Mouse (Mus musculus): ENCODE results near the gene Zfhx3.
A peak's percentile ranks its signal among the peaks of the same experiment; 100 is the strongest.

Zfhx3 gene

DNA sequence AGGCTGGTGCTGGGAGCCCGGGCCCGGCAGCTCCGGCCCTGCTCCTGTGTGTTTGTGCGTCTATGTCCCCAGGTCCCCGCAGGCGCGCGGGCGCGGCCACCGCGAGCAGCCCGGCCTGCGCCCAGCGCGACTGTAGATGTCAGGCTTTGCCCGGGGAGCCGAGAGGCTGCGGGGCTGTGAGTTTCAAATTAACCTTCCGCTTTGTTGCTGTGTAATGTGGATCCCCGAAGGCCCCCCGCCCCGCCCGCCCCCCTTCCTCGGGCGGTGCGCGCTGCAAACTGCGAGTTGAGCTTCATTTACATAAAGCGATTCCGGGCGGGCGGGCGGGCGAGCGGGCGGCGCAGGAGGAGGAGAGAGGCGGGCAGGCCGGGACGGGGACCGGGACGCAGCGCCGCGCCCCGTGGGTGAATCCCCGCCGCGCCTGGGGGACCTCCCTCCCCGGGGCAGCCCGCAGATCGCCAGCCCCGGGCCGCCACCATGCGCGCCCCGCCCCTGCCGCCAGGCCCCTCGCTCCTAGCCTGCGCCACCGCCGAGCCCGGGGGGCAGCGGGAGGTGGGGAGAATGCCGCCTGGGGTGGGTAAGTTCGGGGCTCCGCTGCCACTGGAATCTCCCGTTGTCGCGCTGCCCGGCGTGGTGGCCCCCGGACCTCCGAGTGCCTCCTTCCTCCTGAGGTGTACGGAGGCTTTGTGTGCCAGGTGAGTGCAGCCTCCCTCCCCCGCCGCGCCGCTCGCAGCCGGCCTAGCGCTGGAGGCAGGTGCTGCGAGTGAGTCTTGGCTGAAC lies 772.4 kb downstream of the Zfhx3 start:
- DNase-seq (ENCODE audit: low spot score in 2 of 2): peak; percentile 47 to 48

DNA sequence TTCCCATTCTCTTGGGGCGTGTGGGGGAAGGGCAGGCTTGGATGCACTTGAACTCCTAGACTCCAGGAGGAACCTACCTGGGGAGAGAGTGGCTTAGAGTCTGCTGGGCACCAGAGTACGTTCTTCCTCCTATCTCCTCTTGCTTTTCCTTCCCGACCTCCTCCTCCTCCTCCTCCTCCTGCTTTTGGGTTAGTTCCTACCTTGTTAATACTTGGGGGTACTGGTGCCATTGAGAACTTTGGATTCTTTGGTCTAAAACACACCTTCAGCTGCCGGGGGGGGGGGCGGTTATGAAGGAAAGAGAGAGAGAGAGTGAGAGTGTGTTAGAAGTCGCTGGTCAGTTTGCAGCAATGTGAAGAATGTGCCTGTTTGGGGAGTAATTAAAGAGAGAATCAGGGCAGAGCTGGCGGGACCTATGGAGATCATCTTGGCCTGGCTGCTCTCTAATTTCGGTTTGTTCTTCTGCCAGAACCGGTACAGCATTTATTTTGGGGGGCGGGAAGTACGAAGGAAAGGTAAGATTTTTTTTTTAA lies 773.0 kb downstream of the Zfhx3 start:
- DNase-seq (ENCODE audit: low spot score in 2 of 2): no peak

DNA sequence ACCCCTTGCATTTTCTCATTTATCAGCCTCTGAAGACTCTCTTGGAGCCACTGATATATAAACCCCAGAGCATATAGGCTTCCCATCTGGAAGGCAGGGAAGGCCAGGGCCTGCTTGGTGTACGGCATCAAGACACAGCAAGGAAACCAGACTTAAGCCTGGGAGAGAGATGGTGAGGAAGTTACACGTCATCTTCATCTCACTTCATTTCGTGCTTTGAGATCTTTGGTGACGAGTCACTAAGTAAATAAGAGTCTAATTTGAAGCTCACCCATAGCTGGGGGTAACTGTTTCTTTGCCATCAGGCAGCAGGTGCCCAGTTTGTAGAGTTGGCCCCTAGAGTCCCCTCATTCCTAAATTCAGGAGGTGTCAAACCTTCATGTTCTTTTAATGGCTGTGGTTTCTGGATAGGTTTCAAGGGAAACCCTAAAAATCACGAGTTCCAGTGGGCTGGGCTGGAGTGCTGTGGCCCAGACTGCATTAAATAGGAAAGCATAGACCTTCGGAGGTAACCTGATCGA lies 773.9 kb downstream of the Zfhx3 start:
- DNase-seq (ENCODE audit: low spot score in 2 of 2): no peak

DNA sequence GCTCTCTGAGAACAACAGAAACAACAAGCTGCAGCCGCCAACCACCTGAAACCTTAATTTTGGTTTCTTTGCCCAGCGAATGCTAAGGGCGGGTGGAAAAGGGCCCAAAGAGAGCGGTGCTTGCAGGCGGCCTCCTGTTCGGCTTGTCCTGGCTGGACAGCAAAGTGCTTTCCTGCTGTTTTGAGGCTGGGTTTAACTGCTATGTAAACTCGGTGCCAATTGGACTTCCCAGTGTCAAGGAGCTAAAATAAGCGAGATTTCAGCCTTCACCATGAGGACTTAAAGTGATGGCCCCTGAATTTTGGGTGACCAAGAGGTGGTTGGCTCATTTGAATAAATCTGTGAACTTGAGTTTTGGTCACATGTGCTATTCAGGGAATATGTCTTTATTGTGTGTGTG lies 775.1 kb downstream of the Zfhx3 start:
- no peak for DNase-seq (ENCODE audit: low spot score in 2 of 2)

DNA sequence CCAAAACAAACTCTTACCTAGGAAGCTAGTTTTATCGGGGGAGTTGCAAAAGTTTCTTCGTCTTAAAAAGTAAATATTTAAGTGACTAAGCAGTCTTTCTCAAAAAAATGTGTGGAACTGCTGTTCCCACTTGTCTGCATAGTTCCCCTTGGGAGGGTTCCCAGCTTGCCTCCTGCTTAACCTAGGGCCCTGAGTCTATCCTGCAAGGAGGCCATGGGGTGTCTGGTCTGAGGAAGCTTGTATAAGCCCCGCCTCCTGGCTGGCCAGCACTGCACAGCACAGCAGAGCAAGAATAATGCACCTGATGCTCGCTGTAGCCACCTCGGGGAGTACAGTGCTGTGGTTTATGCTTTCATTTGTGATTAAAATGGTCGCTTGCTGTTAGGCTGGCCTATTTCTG lies 775.6 kb downstream of the Zfhx3 start:
- DNase-seq (ENCODE audit: low spot score in 2 of 2): no peak

DNA sequence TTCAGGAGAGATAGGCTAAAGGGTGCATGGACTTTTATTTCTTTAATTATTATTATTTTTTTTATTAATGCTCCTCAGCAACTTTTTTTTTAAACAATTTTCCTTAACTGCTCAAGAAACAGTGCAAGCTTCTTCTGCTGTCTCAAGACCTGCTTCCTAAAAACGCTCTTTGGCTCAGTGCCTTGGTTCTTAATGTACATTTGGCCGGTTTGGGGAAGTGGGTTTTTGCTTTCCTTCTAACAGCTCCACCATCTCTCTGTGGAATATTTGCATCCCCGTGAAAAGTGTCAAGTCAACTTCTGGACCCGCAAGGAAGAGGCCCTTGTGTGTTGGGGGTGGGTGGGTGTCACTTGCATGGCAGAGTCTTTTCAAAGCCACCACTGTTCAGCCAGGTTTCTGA lies 778.4 kb downstream of the Zfhx3 start:
- DNase-seq (ENCODE audit: low spot score in 2 of 2): peak in 1 of 2 experiments; percentile 19

DNA sequence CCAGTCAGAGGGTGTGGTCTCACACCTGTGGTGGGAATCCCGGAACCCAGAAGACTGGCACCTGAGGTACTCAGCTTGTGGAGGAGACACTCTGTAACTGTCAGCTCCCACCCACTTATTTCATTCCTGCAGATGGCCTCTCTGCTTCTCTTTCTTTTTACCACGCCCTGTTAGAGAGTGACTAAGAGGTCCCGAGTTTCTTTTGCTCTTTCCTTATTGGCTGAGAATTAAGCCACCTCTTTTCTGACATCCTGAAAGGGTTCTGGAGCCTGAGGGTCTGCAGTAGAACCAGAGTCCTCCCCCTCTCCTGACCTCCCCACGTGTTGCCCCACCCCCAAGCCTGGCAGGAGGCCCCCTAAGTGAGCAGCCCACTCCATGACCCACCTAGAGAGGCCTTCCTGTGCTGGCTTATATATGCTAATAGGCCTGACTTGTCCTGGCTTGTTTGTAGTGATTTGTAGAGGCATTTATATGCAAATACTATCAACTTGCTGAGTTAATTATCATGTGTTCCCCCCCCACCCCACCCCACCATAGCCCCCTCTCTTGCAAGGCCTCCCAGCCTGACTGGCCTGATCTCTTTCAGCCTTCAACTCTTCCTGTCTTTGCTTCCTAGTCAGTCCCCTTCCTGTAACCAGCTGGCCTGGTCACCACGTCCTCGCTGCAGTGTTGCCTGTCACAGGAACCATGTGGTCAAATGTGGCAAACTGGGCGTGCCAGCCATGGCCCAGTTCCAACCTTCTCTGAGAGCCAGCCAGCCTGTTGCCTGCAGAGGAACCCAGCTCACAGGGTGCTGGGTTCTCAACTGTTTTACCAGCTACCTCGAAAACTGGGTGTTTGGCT lies 780.4 kb downstream of the Zfhx3 start:
- peak; percentile 39 to 54 for DNase-seq (ENCODE audit: low spot score in 2 of 2)

DNA sequence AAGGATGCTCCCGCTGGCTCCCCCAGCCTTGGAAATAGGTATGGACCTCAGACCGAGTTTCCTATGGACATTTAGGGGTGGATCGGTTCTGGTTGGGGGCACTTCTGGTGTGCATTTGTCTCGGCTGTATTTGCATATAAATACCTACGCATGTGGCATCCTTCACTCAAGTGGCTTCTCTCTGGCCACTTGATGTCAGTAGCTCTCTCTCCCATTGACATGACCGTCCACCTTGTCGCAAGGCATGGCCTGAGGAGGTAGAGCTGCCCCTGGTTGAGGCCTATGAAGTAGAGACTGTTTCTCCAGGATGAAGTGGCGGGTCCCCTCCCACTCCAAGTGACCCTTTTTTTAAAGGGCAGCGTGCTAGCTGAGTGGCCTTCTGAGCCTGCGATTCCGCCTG lies 781.2 kb downstream of the Zfhx3 start:
- no peak for DNase-seq (ENCODE audit: low spot score in 2 of 2)

DNA sequence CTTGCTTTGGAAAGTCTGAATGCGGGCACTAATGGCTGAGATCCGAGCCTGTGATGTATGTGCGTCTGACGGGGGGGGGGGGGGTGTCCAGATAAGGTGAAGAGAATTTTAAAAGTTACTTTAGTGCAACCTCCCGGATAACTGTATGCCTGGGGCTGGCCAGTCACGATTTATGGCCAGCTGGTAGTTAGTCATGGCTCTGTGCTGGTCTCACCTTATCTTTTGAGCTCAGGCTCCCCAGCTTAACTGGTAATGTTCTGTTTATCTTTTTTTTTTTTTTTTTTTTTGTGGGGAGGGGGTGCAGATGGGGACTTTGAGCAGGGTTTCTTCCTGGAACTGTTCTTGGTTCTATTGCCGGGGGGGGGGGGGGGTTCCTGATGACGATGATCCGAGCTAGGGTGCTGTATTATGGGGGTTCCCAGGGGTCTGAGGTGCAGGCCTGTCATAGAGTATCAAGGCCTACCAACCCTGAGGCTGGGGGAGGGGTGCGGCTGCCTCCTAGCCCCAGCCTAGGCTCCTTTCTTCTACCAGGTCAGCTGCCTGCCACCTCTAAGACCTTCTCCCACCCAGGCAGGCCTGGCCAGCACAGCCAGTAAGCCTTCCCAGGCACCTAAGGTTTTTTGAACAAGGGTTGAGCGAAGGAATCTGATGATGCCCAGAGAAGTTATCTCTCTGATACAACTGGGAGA lies 782.5 kb downstream of the Zfhx3 start:
- DNase-seq (ENCODE audit: low spot score in 2 of 2): no peak

DNA sequence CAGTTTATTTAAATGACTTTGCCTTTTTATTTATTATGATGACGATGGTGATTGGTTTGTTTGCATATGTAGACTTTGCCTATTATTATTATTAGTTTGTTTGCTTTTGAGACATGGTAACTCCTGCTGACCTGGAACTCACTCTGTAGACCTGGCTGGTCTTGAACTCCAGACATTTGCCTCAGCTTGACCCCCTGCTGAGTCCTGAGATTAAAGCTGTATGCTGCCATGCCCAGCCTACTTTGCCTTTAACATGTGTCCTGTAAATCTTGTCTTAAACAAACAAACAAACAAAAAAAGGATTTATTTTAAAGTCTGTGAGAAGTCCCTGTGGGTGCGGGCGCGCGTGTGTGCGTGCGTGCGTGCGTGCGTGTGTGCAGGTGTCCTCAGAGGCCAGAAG lies 783.2 kb downstream of the Zfhx3 start:
- DNase-seq (ENCODE audit: low spot score in 2 of 2): no peak

DNA sequence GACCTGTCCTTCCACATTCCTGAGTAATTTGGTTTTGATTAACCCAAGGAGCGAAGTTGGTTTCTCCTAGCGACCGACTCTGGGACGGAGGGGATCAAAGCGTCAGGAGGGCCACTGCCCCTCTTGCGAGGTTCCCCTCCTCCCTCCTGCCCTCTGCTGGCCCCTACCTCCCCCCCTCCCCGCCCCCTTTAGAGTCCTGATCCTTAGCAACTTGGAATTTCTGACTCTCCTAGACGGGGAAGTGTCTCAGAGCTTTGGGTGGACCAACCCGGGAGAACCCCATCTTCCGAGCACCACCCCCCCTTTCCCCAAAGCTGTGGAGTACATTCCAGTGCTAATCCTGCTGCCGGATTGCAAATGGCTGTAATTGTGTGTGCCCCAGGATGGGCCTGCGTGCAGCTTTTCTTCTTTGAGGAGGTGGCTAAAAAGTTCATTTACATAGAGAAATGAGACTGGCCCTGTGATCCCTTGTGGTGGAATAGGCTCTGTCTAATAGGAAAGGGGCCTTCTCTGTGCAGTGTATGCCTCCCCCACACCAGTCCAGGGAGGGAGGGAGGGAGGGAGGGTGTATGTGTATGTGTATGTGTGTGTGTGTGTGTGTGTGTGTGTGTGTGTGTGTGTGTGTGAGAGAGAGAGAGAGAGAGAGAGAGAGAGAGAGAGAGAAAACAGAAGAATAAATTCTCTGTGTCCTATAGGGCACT lies 784.2 kb downstream of the Zfhx3 start:
- DNase-seq (ENCODE audit: low spot score in 2 of 2): no peak

DNA sequence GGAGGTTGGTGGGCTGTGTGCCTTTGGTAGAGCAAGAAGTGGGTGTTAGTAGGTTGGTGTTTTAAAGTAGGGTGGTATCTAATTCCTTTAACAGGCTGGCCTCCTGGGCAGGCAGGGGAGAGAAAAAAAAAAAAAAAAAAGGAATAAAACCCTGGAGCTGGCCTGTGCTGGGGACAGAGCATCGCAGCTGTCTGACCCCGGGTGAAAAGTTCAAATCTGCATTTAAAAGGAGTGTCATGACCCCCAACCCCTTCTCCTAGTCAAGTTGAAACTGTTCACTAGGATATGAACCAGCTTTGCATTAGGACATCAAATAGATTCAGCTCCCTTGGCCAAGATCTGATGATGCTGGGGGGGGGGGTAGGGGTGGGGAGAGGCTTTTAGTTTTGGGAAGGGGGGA lies 786.7 kb downstream of the Zfhx3 start:
- DNase-seq (ENCODE audit: low spot score in 2 of 2): no peak

DNA sequence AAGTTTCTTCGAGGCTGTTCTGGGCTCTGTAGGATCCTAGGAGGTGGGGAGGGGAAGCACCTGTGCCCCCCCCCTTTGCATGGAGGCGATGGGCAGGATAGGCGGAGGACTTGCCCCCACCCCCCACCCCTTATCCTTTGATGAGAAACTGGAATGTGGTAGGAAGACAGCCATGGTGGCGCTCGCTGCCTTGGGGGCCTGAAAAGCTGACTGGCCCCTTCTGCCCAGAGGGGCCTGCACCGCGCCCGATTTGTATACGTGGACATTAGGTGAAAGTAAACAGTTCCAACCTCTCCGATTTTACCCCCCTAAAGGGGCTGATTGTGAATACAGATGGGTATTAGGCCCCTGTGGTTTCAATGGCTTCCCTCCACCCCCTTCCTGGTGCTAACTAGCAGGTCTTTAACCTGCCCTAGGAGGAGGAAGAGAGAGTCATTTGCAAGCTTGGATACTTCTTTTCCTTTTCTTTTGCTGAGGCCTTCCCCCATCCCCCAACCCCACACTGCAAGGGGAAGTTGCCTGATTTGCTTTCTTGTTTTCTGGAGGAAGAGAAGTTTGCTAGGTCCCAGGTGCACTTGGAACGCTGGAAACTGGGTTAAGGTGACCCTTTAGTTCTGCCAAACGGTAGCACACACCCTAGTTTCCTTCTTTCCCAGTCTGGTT lies 787.4 kb downstream of the Zfhx3 start:
- DNase-seq (ENCODE audit: low spot score in 2 of 2): no peak

DNA sequence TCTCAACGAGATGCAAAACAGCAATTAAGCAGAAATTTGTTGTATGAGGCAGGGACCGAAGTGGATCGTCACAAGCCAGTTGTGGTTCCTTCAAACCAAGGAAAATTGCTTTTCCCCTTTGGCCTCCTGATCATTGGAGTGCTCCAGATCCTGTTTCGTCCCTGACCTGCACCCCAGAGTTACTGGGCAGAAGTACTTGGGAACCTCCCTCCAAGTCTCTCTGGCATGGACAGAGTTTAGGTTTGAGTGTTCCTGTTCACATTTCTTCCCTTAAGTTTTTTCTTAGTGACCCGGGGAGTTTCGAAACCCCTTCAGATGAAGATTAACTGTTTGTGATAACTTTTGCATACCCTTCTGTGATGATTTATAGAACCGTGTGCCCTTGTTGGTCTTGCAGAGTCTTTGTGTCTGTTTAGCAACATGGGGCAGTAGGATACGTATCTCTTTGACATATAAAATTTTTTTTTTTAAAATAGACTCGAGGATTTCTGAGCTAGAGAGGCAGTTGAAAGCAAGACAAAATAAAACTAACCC lies 788.5 kb downstream of the Zfhx3 start:
- DNase-seq (ENCODE audit: low spot score in 2 of 2): no peak

DNA sequence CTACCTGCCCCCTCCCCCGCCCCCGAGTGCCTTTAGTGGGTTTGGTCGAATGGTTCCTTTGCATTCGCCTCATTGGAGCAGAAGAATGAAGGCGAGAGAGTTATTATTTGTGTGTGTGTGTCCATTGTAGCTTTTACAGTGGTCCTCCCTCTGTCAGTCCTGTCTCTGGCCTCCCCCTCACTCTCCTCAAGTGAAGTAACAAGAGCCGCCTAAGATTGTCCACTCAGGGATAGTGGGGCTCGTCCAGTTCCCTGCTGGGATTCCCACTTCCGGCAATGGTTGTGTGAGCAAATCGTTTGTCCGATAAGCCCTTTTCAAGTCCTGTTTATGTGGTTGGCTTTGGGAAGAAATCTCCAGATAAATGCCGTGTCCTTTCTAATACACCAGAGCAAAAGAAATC lies 790.1 kb downstream of the Zfhx3 start:
- DNase-seq (ENCODE audit: low spot score in 2 of 2): no peak

DNA sequence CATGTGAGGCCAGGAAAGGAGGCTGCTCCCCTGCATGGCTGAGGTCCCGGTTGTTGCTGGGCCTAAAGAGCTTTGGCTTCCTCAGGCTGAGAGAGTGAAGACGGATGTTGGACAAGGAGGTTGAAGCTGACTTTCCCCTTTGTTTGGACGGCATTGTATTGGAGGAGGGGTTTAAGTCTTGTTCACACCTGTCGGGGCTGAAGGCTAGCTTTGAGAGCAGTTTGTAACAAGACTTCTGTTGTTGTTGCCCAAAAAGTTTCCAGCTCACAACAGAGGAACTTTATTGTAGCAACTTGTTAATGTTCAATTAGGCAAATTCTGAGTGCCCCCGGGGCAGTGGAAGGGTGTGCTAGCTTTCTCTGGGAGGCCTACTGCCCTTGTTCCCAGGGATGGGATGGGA lies 790.9 kb downstream of the Zfhx3 start:
- no peak for DNase-seq (ENCODE audit: low spot score in 2 of 2)

DNA sequence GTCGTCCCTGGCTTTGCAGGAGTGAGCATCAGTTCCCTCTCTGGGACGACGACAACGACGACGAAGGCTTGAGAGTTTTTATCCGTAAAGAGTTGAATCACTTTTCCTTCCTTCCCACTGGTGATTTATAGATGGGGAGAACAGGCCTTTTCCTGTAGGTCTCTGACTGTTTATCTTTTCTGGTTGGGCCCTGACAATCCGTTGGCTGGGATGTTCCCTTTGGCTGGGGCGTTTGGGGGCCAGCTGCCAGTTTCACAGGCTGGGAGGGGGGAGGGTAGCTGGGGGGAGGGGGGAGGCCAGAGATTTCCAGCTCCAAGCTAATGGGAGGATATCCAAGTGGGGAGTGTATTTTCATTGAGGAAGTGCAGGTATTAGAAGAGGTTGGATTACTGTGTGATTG lies 794.0 kb downstream of the Zfhx3 start:
- DNase-seq (ENCODE audit: low spot score in 2 of 2): no peak

DNA sequence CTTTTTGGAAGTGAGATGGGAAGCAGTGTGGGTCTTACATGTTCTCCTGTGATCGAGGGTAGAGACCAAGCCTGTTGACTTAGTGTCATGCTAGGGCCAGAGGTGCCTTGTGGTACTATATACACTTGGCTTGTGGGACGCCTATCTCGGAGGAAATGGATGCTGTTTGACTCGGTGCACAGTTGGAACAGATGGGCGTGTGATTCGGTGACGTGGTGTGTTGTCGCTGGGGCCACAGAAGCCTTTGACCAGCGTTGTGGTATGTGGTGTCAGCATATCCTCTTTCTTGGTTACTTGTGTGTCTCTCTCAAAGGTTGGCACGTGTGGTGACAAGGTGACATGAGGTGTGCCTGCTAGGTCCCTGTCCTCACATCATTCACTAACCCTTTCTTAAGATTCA lies 795.7 kb downstream of the Zfhx3 start:
- no peak for DNase-seq (ENCODE audit: low spot score in 2 of 2)

DNA sequence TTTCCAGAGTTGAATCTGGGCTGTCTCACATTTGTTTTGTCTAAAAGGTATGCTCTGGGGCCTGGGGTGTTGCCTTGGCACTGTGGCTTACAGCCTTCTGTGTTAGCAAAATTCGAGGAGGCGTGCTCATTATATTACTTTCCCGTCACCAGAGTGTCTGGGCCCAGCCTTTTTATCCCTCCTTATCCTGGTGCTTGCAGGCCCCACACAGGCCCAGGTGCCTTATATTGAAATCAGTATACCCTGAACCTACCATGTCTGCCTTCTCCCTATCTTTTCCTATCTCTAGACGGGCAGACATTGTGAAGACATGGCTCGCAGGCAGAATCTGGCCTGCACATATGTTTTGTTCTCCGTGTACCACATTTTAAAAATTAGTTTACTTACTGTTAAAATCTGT lies 797.1 kb downstream of the Zfhx3 start:
- DNase-seq (ENCODE audit: low spot score in 2 of 2): no peak

DNA sequence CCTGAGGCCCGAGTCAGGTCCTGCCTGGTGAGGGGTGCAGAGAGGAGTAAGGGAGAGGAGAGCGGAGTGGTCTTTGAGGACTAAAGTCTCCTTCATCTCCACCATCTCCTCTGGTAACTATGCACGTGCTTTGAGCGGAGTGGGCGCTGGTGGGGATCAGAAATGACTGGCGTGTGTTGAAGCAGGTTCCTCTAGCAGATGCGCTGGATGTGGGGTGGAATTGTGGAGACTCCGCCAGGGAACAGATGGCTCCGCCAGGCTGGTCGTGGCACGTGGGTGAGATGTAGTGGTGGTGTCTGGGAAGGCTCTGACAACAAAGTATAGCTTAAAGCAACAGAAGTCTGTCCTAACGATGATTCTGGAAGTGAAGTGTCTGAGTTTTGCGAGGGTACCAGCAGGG lies 798.0 kb downstream of the Zfhx3 start:
- DNase-seq (ENCODE audit: low spot score in 2 of 2): no peak

DNA sequence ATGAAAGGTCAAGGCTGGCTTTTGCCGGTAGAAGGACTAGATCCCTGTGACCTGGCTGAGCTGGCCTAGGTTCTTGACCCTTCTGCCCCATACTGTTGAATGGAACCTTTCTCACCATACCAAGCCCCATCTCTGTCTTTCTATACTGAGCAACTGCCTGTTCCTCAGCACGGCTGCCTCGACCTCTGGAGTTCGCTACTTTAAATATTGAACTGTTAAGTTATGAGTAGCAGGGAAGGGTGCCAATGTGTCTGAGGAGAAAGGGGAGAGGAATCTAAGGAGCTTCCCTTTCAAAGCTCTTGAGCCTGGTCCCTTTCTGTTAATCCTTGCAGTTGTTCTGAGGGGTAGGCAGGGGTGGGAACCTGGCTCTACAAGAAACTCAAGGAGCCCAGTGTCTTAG lies 799.2 kb downstream of the Zfhx3 start:
- no peak for DNase-seq (ENCODE audit: low spot score in 2 of 2)
